Mouse (Mus musculus): ENCODE results near the gene Ube2q2.

Gene Ube2q2

DNA sequence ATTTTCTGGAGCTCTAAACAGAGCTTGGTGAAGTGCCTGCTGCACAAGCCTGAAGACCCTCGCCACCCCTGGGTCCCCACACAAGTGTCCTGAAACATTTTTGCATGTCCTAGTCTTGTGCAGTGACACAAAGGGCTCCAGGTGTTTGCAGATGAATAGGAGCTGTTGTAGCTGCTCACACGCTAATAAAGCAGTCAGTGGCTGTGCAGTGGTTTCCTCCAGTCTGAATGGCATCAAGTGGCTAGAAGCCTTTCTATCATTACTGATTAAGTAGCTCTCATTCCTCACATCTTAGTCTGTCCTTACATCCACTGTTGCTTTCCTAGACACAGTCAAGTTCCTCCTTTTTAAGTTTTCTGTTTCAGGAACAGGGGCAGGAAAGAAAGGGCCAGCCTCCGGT lies 67.0 kb downstream of the Ube2q2 start:
- TF ChIP-seq GATA4 (IDR thresholded peaks at IDR 0.05; ENCODE audit: insufficient replicate concordance, low read length): no peak

DNA sequence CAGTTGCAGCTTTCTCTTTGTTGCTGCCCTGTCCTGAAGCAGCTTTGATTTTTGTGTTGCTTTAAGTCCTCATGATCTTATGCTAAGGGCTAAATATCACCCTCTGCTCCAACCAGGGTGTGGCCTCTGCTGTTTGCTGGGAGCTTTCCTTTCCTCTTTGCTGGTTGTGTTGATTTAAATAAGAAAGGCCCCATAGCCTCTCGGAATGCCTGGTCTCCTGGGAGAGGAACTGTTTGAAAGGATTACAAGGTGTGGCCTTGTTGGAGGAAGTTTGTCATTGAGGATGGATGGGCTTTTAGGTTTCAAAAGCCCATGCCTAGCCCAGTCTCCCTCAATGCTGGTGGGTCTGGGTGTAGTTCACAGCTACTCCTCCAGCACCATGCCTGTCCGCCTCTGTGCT lies 67.4 kb downstream of the Ube2q2 start:
- TF ChIP-seq GATA4 (IDR thresholded peaks at IDR 0.05; ENCODE audit: insufficient replicate concordance, low read length): no peak

DNA sequence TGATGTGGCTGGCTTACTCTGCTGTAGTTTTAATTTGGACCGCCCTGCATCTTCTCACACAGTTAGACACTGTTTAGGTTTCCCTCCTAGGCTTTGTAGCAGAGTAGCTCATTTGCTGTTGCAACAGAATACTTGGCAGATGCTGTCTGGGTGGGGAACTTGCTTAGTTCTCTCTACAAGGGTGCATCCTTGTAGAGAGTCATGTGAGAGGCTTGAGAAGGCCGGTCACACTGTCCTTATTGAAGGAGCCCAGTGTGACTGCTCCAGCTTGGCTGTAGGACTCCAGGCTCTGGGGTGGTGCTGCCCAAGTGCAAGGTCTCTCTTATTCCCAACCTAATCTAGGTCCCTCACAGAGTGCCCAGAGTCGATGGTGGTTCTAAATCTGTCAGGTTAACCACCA lies 68.7 kb downstream of the Ube2q2 start:
- TF ChIP-seq GATA4 (IDR thresholded peaks at IDR 0.05; ENCODE audit: insufficient replicate concordance, low read length): no peak

DNA sequence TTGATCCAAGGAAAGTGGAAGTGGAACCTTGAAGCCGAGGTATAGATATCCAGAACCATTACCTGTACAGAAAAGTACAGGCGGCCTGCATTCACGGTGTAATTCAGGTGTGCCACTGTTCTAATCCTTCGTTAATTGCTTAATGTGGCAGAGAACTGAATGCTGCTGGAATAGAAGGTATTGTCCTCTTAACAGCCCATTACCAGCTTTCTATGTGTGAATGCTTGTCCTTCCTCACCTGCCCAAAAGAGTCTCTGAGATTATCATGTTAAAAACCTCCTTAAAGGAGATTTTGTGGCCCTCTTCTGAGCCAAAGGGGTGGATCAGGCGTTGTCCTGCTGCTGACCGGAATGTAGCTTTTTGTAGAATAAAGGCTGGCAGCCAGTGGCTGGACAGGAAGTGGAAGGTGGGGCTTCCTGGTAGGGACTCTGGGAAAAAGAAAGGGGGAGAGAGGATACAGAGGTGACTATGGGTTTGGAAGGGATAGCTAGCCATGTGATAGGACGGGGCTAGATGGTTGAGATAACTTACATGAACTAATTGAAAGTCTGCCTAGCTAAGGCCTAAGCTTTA lies 76.6 kb downstream of the Ube2q2 start:
- no peak for TF ChIP-seq GATA4 (IDR thresholded peaks at IDR 0.05; ENCODE audit: insufficient replicate concordance, low read length)

DNA sequence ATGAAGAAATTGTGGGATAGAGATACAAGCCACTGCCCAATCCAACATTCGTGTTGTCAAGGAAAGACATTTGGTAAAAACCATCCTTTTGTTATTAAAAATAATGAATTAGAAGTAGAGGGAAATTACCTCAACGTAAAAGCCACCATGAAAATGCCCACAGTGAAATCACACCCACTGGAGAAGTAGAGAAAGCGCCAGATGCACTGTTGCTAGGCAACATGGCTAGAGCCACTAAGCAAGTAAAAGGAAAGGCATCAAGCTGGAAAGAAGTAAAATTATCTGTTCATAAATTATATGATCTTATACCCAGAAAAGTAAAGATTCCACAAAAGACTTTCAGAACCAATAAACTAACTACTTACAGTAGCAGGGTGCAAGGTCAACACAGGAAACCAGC lies 77.6 kb downstream of the Ube2q2 start:
- TF ChIP-seq GATA4 (IDR thresholded peaks at IDR 0.05; ENCODE audit: insufficient replicate concordance, low read length): no peak

DNA sequence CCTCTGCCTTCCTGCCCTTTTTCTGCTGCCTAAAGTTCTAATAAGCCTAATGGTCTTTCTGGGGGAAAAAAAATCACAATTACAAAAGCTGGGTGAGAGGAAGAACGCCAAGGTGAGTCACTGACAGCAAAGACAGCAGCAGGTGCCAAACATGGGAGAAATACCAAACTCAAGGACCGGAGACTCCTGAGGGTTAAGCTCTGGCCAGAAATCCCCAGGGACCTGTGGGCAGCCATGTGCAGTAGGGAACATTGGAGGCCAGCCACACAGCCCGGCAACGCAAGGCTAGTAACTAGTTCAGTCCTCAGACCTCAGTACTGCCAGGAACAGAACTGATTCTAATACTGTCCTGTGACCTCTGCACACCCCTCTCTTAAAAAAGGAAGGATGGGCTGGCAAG lies 79.5 kb downstream of the Ube2q2 start:
- TF ChIP-seq GATA4 (IDR thresholded peaks at IDR 0.05; ENCODE audit: insufficient replicate concordance, low read length): no peak

DNA sequence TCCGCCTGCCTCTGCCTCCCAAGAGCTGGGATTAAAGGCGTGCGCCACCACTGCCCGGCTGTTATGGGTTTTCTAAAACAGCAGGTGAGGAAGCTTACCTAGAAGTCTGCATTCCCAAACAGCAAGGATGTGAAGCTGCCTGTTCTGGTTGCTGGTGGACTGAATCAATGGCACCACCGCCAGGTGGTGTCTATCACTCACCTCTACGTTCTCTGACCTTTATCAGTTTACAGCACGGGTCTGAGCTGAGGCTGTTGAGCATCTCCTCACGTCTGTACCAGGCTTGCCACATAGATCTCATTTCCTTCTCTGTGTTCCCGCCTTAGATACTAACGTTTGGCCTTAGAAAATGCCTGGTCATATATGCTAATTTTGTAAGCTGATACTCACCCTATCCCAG lies 80.4 kb downstream of the Ube2q2 start:
- no peak for TF ChIP-seq GATA4 (IDR thresholded peaks at IDR 0.05; ENCODE audit: insufficient replicate concordance, low read length)

DNA sequence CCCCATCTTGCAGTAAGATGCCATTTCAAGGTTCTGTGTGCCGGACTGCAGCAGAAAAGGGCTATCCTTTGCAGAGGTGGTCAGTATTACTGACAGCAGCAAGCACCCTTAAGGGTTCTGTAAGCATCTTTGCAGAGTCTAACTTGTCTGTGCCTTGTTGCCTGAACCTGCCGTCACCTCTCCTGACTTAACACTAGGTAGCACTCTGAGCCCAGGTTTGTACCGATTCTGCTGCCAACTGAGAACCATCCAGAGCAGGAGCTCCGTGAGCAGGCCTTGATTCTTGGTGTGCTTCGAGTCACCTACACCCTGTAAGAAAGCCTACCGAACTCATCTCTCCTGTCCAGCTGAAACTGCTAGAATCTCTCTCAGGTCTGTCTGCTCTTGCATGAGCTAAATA lies 82.9 kb downstream of the Ube2q2 start:
- TF ChIP-seq GATA4 (IDR thresholded peaks at IDR 0.05; ENCODE audit: insufficient replicate concordance, low read length): no peak

DNA sequence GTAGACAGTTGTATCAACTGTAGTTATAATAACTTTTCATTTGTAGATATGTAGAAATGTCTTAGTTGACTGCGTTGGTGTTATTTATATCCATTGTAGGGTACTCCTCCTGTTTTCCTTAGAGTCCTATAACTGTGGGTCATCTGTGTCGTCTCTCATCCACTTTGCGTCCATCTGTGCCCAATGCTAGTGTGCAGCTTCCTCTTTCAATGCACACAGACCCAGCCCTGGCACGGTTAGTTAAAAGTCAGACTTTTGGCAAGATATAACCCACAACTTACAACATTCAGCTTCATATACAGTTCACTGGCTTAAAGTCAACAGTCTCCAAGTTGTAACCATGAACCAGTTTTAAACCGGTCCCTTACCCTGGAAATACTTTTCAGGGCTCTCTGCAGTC lies 83.5 kb downstream of the Ube2q2 start:
- no peak for TF ChIP-seq GATA4 (IDR thresholded peaks at IDR 0.05; ENCODE audit: insufficient replicate concordance, low read length)

DNA sequence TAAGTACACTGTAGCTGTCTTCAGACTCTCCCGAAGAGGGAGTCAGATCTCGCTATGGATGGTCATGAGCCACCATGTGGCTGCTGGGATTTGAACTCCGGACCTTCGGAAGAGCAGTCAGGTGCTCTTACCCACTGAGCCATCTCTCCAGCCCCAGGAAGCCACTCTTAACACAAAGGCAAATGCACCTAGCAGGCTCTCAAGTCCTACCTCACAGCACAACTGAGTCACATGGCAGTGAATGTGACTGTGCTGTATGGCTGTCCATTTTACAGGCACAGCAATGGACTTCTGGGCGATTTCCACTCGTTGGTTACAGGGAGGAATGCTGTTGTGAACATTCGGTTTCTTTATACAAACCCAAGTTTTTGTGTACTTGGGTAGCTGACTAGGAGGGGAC lies 83.9 kb downstream of the Ube2q2 start:
- no peak for TF ChIP-seq GATA4 (IDR thresholded peaks at IDR 0.05; ENCODE audit: insufficient replicate concordance, low read length)

DNA sequence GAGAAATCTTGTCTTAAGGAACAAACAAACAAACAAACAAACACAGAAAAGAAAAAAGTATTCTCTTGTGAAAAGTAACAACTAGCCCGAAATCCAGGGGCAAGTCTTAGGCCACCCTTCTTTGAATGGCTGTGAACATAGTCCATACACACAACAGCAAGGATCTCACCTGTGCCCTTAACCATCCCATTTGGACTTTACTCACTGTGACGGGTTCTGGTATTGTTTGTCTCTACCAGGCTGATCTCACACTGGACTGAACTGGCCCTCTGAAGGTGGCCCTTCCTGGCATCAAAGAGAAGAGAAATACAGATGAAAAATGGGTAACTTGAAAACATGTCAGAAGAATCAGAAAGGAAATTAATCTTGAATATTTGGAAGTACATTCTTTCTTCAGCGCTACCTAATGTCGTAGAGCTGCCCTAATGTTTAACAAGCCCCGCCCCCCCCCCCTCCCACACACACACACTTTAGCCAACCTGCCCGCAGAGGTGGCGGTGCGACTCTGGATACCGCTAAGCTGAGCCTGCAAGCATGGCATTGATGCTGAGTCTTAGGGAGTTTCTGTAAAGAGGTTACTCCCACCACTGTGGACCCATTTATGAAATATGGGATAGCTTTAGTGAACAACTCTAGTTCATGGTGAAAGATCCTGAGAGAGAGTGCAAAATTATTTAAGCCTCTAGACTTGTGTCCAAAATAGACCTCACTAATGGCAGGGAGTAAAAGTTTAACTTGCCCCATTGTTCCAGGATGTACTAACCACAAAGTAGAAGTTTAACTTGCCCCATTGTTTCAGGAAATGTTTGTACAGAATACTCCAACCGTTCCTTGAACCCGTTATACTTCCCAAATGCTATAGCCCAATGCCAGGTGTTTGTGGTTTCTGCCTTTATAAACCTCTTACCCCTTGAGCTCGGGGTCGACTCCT lies 87.8 kb downstream of the Ube2q2 start:
- TF ChIP-seq GATA4 (IDR thresholded peaks at IDR 0.05; ENCODE audit: insufficient replicate concordance, low read length): no peak

DNA sequence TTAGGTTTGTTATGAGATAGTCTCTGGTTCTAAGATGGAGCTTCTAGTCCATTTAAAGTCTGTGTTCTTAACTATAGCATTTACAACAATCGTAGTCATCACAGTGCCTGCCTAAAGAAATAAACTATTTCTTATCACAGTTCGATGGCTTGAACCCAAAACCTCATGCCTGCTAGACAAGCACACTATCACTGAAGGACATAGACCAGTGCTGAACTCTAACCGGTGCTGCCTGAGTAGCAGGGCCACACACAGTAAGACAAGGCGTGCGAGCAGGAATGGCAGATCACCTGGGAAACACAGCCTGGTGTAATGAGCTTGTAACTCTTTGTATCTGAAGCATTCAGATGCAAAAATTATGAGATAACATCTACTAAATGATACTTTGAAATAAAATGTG lies 92.2 kb downstream of the Ube2q2 start:
- TF ChIP-seq GATA4 (IDR thresholded peaks at IDR 0.05; ENCODE audit: insufficient replicate concordance, low read length): no peak

DNA sequence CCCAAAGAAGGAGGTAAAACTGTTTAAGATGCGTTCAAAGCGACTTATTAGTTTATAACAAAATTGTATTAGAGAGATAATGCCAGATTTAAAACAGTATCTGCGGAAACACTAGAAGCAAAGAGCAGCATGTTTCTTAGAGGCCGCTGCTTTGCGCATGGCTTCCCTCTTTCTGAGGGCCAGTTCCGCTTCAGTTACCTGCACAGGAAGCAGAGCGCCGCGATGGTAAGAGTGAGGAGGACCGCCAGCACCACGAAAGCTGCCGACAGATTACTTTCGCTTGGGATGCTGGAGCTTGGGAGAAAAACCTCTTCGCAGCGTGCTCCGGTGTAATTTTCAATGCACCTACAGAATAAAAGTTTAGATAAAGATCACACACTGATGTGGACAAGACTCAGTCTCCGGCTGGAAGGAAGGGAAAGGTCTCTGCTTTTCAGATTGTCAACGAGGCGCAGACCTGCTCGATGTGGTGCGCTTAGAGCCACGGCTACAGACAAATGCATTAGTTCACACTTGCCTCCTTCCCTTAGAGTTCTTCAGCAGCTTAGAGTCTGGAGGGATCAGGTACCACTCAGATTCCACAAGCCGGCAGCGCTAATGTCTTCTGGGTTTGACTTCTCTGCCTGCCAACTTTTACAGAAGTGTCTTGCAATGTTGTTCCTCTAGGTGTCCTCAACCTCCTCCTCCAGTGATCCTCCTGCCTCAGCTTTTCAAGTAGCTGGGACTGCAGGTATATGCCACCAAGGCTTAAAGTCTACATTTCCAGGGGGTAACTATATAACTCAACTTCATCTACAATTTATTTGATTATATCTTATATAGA lies 93.4 kb downstream of the Ube2q2 start:
- TF ChIP-seq GATA4 (IDR thresholded peaks at IDR 0.05; ENCODE audit: insufficient replicate concordance, low read length): no peak

DNA sequence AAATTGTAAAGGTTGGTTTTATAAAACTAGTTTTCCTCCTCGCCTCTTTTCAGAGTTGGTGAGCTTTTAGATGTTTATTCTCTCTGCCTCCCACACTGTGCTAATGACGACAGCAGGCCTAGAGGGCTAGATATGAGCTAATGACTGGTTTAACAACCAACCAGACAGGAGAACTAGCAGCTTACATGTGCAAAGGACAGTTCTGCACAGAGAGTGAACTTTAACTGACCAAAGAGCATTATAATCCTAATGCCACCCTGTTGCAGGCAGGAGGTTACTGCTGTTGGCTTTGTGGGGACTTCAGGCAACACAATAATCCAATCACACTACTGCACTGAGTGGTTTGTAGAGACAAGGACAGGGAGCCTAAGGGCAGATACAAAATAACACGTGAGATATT lies 94.6 kb downstream of the Ube2q2 start:
- no peak for TF ChIP-seq GATA4 (IDR thresholded peaks at IDR 0.05; ENCODE audit: insufficient replicate concordance, low read length)

DNA sequence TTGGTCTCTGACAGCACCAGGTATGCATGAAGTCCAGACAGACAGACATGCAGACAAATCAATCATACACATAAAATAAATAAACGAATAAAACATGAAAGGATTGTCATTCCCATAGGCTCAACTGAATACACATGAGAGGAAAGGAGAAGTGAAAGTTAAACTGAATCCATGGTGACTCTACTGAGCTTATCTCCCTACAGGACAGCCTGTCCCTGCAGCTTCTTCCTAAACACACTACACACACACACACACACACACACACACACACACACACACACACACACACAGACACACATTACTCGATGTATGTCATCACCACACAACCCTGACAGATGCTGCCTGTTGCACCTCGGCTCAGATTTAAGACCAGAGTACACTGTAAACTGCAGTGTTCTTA lies 95.4 kb downstream of the Ube2q2 start:
- TF ChIP-seq GATA4 (IDR thresholded peaks at IDR 0.05; ENCODE audit: insufficient replicate concordance, low read length): peak; percentile 84; the same call in 1 of the 2 replicates

Measured in liver, adult (tissue).